Mouse (Mus musculus): ENCODE measurements around the gene Rasgef1b.

Gene Rasgef1b

DNA sequence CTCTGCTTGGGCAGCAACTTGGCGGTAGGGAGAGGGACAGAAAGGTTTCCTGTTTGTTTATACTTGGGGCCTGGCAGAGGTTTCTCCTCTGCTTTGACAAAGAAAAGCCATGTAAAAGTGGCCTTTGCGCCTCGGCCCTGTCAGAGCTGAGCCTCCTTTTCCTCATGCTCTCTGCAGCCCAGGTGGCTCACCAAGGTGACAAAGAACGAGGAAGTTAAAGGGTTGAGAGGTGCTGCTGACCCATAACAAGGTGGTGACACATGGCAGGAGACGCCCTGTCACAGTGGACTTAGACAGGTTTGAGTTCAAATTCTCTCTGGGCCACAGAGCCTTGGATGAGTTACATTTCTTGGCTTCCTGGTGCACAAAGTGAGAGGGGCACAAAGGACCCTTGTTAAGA lies 325.5 kb downstream of the Rasgef1b start:
- in situ Hi-C loops (cut with MboI, MseI), result no loop called here

DNA sequence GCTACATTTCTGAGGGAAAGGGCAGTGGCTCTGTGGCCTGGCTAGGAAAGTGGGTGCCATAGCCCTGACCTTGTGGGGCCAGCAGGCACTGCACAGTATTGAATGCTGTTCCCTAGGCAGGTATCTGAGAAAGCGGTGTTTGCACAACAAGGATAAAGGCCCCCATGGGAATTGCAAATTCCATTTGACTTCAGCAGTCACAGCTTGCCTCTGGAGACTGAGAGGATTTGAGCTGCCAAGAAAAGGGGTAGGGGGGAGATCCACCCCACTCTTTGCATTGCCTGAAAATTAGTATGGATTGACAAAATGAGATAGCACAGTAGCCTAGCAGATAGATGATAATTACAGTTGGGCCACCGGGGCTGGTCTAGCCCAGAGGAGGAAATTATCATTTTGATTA lies 326.1 kb downstream of the Rasgef1b start:
- in situ Hi-C loops (cut with MboI, MseI), result no loop called here

DNA sequence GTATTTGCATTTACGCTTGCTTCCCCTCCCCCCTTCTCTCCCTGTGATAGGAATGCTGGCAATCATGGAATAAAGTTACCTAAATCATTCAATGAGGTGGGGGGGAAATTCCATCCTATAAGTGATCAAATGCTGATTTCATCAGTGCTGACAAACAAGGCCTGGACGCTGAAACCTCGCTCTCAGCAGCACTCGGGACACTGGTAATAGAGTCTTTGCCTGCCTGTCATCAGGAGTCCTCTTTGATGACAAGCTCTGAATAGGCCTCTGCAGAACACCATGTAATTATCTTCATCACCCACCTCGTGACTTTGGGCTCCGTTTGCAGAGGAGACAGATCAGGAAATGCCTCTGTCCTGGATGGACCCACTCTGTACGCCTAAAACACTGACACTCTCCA lies 326.6 kb downstream of the Rasgef1b start:
- in situ Hi-C loops (cut with MboI, MseI), result no loop called here

DNA sequence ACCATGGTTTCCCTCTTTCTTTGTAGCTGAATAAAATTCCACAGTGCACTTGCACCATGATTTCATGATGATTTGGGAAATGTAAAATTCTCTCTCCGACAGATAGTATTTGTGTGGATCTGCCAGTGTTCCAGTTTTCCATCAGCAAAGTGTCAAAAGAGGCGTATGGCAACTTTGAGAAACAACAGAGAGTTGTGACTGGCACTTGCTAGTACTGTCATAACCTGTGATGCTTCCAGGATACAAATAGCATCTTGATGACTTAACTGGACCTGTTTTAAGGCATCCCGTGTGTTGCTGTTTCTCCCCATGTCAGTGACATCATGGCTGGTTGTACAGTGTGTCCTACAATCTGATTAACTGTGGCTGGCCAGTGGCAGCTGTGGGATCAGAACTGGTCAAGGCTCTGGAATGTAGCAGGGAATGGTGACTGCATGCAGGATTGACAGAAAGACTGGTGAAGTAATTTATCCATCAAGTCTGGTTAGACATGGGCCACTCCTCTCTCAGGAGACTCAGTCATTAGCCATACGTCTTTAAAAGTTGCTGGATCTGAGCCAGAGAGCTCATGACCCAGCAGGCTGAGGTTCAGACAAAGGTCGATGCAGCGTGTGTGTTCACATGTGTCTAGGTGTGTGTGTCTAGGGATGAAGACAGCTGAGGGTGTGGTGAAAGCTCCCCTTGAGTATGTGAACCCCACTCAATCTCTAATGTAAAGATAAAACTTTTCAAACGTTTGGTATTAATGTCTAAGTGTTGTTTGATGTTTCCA lies 328.8 kb downstream of the Rasgef1b start:
- in situ Hi-C loops (cut with MboI, MseI), result no loop called here

DNA sequence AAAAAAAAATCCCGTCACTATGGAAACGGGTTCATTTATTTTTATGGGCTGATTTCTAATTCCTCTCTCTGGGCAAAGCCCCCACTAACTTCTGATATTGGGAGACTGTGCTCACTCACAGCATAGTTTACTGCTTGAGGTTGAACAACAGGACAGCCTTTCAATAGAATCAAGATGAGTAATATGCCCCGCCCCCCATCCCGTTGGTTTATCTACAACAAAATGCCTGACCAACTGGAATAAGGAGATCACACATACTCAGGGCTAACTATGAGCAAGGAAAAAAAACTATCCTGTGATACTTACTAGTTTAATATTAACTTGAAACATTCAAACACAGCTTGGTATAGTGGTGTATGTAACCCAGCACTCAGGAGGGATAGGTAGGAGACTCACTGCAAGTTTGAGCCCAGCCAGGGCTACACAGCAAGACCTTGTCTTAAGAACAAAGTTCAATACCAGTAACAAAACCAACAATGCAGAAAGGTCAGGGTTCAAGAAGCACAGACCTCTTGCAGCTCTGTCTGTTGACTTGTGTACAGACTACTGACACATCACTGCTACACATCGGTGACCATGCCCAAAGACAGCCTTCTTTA lies 330.3 kb downstream of the Rasgef1b start:
- in situ Hi-C loops (cut with MboI, MseI), result no loop called here

DNA sequence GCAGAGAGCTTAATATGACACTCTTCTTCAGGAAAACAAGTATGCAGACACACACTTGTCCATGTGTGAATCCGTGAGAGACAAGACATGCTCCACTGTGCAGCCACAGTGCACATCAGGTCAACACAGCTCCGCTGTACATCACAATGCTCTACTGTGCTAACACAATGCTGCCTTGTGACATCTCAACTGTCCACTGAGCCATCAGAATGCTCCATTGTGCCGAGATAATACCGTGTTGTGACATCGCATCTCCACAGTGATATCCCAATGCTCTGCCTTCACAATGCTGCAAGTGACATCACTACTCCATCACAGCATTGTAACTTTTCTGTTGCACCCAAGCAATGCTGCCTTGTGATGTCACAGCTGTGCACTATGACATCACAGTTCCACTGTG lies 334.3 kb downstream of the Rasgef1b start:
- in situ Hi-C loops (cut with MboI, MseI), result no loop called here

DNA sequence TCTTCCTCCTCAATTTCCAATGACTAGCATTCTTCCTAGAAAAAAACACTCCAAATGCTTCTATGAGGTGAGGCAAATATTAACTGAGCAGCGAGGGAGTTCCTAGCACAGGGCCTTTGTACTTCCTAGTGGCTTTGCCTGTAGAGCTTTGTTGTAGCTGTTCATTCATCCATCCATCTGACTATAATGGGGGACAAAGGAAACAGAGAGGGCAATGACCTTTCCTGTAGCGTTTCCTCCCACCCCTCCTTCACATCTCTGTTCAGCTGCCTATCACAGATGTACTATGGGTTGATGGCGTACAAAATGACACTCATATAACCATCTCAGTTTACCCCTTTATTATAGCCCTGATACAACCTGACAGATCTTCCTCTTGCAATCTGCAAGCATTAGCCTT lies 337.3 kb downstream of the Rasgef1b start:
- in situ Hi-C loops (cut with MboI, MseI), result no loop called here

DNA sequence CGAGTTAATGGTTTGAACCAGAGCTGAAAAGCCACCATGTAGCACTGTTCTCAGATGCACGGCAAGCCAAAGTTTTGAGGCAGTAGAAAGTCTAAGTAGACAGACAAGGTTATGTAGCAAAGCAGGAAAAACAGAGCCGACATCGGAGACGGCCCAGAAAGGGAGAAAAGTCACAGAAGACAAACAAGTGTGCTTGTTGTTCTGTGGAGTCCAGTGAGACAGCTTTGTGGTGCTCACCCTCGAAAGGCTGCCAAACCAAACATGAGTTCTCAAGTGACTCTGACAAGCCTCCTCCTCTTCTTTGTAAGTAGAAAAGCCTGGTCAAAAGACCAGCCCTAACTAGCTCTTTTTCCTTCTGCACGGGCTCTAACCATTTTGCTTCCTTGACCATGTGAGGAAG lies 338.1 kb downstream of the Rasgef1b start:
- in situ Hi-C loops (cut with MboI, MseI), result no loop called here

DNA sequence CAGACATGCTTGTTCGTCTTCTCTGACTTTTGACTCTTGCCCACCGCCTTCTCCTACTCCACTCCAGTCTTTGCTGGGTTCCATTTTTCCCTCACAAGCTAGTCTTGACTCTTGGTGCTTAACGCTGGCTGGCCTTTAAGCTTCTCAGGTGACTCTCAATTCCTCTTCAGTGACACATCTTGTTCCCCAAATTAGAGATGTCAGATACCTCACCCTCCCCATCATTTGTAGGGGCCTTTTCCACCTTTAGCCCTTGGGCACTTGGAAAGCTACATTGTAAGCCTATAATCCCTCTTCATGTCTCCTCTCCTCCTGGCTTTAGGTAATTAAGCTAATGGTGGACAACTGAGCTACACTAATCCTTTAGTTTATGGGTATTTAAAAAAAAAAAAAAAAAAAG lies 338.6 kb downstream of the Rasgef1b start:
- in situ Hi-C loops (cut with MboI, MseI), result no loop called here

DNA sequence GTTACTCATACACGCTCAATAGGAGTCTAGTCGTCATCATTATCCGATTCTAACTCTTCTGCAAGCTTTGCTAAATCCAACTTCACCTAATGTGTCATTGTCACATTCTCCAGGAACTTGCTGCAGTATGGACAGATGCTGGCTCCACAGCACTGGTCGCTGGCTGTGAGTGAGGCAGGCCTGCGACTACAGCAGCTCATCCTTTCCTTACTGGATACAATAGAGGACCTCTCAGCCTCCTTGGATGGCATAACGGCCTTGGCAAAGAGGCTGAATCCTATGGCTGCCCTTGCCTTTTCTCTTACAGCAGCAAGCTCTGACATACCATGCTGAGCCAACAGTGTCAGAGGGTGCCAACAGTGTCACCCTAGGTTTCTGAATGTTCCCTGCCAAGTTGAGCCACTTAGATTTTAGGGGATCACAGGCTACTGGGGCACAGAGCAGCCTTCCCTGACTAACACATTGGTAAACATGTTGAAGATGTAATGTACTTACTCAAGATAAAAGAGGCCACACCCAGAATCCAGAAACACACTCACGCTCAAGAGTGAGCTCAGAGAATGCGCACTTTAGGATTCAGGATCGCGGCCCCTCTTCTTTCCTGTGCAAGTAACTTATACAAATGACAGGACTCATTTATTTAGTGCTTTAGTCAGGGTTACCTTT lies 340.1 kb downstream of the Rasgef1b start:
- in situ Hi-C loops (cut with MboI, MseI), result no loop called here

DNA sequence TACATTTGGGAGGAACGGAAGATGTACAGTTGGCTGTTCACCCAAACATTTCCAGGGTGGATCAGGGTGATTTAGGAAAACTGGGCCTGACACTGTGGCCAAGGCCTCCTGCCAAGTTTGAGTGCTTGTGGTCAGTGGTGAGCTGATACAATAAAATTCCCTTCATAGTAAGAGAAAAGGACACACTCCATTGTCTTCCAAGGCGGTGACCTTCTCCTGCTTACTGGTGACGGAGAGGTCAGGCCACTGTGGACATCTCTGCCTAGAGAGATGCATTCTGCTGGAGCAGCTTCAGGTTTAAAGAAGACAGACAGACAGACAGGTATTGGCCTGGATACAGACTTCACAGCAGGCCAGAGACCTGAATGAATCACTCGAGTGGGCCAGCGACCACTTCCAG lies 340.7 kb downstream of the Rasgef1b start:
- in situ Hi-C loops (cut with MboI, MseI), result no loop called here

DNA sequence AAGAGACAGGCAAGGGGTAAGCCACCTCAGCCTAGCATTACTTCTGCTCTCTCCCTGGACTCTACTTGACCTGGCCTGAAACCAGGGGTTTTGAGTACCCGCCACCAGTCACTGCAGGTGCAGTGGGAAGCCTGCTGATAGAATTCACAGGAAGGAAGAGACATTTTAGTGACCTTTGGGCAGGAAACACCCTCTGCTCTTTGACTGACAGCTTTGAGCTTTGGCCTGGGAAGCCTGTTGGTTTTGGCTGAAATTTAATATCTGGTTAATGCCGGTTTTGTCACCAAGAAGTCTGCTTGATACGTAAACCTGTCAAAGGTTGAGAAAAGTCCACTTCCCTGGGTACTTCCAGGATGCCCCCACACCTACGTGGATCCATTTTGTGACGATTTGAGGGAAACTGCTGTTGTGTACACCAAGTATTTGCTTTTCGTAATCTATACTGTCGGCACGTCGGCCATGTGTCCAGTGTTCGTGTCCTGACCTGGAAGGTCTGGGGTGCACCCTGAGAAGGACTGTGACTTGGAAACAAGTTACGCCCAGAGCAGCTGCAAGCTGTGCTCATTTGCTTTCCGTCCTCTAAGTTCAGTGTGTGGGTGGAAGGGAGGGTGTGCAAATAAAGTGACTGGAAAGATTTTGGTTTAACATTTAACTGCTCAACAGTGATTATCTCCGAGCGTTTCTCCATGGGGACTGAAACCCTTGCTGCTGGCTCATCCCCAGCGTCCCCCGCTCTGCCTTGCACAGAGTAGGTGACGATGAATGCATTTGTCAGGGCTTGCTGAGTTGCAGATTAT lies 341.5 kb downstream of the Rasgef1b start:
- in situ Hi-C loops (cut with MboI, MseI), result no loop called here

DNA sequence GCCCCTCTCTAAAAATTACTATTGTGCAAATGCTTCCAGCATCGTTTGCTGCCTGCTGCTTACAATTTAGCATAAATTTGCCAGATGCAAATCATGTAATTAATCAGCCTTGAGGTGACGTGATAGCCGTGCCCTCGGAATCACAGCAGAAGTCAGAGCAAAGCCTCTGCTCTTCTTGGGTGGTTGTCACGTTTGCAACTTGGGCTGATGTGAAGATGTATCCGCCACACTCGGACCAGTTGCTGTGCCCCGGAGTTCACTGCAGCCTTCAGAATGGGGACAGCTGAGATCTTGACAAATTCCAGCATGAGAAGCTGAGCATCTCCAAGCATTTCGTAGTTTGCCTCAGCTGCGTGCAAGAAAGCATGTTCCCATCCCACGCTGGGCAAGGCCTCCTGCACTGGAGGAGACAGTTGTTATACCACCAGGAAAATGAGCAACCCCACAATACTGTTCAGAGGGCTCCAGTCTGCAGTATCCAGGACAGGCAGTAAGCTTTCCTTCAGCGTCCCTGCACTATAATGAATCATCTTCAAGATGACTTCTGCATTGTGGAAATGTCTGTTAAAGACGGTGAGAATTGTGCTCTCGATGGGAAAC lies 342.5 kb downstream of the Rasgef1b start:
- in situ Hi-C loops (cut with MboI, MseI), result no loop called here

DNA sequence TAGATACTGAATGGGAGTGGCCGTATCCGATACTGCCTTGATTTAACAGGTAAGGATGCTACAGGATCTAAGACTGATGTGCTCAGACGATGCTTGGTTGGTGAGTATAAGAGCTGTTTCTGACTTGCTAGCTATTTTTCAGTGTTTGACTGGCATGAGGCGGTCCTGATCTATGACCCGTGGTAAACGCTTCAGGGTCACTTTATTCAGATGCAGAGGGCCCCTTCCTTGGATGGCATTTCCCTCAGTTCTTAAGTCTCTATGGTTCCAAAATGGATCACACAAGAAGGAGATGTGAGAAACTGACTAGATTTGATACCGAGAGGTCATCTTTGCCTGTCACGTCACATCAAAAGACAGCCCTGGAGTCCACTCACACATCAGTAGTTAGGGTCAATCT lies 343.1 kb downstream of the Rasgef1b start:
- in situ Hi-C loops (cut with MboI, MseI), result no loop called here

DNA sequence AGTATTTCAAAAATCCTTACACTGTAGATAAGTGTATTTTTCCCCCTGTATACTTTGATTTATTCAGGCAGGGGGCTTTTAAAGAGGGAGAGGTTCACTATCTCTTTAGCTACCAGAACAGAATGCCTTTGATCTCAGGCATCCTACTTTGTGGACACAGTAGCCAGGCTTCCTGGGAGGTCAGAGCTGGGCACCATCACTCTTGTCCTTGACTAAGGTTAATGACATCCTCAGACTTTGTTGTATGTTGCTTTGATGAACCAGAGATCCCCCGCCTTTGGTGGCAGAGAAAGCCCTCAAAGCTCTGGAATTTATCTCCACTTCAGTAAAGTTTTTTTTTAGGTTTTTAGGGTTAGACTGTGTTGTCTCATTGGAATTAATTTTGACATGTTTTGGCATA lies 343.8 kb downstream of the Rasgef1b start:
- in situ Hi-C loops (cut with MboI, MseI), result no loop called here

DNA sequence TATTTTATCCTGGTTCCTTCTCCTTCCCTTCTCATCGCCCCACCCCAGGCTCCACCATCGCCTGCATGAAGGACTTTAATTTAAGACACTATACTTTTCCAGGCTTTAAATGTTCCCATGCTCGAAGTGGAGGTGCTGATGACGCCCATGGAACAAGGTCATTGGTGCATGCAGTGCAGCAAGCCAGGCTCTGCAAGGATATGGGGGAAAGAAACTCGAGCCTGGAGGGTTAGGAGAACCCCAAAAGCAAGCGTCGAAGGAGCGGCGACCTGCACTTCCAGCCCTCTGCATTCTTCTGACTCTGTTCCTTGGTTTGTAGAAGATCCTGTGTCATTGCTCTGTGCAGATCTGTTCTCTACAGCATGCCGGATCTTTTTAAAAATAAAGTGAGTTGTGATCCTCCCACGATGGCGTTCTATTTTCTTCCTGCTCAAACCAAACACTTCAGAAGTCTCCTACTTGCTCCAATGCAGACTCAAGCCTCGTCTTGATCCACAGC lies 345.0 kb downstream of the Rasgef1b start:
- in situ Hi-C loops (cut with MboI, MseI), result no loop called here

DNA sequence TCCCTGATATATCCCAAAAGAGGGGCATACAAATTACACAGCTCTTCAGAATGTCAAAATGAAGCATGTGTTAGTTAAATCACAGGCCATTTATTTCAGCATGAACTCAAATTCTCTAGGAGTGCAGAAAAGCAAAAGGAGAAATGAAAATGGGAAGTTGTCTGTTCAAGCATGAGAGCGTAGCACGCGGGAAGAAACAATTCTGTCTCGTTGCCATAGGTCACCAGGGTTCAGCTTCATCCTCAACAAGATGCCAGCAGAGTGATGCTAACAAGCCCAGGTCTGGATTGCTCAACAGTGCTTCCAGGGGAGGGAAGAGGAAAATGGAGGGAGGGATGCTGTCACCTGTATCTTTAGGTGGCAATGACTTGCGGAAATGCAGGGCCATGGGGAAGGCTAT lies 346.1 kb downstream of the Rasgef1b start:
- in situ Hi-C loops (cut with MboI, MseI), result no loop called here

DNA sequence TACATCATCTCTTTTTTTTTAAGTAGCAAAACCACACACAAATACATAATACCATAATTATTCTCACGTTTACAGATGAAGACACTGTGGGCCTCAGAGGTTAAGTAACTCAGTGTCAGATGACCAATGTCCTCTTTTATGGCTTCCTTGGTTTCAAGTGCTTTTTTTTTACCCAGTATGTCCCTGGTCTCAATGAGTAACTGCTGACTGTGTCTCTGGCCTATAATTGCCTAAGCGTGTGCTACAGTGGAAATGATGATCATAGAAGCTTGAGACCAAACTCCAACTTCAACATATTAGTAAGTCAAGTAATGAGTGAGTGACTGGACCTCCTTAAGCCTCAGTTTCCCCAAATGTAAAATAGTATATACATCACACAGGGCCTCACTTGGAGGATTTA lies 347.2 kb downstream of the Rasgef1b start:
- in situ Hi-C loops (cut with MboI, MseI), result no loop called here

DNA sequence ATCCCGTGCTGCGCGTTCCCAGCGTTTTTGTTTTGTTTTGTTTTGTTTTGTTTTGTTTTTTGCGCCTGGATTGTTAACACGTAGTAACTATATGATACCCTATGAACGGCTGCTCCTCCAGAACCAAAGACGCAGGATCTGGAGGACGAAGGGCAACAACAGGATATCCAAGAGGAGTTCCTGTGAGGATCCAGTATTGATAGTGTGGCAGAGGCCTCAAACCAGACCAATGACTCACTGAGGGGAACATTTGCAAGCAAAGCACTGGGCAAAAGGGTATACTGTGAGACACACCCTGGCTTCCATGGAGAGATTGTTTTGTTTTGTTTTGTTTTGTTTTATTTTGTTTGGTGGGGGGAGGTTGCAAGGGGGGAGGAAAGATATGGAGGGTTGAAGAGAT lies 348.0 kb downstream of the Rasgef1b start:
- in situ Hi-C loops (cut with MboI, MseI), result no loop called here

DNA sequence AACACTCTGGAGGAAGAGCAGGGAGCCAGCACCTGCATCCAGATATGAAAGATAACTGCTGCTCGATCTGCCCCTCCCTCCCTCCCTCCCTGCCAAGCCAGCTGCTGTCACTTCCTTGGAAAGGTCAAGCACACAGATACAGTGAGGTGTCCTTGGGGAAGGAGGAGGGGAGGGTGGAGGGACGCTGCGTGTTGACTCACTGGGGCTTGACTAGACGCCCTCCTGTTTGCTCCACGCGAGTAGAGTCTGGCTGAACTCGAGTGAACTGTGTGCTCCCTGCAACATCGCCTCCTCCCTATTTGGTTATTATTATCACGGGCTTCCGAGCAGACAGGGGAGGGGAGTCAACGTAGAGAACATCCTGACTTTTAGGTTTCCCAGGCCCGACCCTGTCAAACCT lies 348.7 kb downstream of the Rasgef1b start:
- in situ Hi-C loops (cut with MboI, MseI), result no loop called here

DNA sequence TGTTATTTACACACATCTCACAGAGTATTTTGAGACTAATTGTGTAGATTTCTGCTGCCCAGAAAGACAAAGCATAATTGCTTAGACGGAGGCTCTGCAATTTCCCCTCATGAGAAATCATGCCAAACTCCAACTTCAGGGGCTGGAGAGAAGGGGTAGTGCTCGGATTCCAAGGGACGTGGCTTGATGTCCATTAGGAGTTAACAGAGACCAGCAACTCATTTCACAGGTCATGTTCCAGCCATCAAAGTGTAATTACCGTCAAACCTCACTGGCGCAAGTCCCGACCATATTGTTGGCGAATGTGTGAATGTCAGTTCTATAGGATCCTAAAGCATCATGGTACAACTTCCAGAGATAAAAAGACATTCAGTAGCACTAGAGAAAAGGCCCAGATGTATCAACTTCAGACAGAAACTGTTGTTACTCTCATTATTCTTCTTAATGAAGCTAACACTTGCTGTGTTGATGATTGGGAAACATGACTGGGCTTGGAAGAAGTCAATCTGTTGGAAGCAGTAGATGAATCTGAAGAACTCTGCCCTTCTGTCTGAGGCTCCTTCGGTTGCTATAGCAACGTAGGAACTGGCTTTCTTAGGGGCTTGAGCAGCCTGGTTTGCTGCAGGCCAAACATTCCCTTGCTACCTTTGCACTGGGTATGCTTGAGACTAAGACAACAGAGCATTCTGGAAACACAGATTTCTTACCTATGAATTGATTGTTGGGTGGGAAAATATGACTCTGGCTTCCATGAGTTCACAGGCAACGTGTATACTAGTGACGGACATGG lies 350.2 kb downstream of the Rasgef1b start:
- in situ Hi-C loops (cut with MboI, MseI), result no loop called here

Data from T-helper 2 cell (primary cell).